Mouse (Mus musculus): ENCODE measurements at regions not wholly inside any gene's neighbourhood (a gene's known extent, or its start where the extent isn't known, plus 50 kb on each side); places are given as distances from the start of the nearest gene placed in this dataset.

DNA sequence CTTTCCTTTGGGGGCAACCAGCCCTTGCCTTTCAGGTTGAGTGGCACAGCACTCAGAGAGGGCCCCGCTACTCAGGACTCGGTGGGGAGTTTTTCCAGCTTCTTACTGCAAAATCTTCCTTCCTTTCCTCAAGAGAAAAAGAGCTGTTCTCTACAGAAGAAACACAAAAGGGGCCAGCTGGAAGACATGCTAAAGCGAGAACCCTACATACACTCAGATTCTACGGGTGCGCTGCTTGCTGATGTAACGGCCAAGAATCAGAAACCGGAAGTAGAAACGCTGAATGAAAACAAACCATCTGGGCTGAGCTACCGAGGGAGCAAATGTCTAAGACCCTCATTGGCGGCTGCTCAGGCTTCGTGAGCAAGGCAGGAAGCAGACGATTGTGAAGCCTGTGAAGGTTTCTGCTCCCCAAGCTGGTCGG, 203.3 kb upstream of the Klf3 start:
- ATAC-seq (replicated peaks; ENCODE audit: low FRiP score, poor library complexity, severe bottlenecking), result peak; percentile 76

DNA sequence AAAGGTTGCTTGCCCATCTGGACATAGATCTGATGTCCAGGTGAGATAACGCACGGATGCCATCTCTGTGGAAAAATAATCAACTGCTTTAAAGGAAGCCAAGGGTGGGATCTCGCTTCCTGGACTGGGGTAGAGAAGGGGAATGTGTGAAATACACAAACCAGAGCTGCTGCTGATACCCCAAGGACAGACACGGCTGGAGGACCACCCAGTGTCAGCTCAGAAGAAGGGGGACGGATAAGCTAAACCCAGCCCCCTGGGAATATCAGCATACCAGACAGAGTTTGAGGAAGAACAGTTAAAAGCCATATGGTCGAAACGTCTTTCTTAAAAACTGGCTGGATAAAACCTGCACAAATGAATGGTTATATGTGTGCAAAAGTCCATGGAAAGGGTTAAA, 202.8 kb upstream of the Klf3 start:
- no peak for ATAC-seq (replicated peaks; ENCODE audit: low FRiP score, poor library complexity, severe bottlenecking)

DNA sequence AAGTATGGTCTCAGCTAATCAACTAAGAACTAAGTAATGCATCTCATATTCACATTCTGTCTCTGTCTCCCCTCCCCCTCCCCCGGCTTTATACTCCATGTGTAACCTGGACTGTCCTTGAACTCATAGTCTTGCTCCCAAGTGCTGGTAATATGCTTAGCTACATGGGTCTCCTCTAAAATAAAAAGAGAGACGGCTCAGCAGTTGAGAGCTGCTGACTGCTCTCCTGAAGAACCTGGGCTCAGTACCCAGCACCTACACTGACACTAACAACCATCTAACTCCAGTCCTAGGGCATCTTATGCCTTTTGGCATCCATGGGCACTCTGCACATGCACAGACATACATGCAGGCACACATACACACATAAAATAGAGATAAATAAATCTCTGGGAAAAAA, 202.4 kb upstream of the Klf3 start:
- peak; percentile 33; the same call in 1 of the 2 replicates for ATAC-seq (replicated peaks; ENCODE audit: low FRiP score, poor library complexity, severe bottlenecking)

DNA sequence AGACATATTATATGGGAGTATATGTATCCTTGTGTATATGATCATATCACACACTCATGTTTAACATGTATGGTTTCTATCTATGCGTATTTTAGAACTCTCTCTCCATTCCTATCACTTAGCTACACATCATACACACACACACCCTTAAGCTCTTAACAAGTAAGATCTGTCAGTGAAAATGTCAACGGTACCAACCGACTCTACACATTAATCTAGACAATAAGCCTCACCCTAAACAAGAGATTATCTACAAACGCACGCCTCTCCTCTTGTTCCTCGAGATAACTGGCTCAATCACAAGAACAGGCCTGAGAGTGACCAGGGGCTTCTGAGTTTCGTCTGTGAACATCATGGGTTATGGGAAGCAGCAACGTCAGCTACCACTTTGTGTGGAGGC, 201.9 kb upstream of the Klf3 start:
- no peak for ATAC-seq (replicated peaks; ENCODE audit: low FRiP score, poor library complexity, severe bottlenecking)

DNA sequence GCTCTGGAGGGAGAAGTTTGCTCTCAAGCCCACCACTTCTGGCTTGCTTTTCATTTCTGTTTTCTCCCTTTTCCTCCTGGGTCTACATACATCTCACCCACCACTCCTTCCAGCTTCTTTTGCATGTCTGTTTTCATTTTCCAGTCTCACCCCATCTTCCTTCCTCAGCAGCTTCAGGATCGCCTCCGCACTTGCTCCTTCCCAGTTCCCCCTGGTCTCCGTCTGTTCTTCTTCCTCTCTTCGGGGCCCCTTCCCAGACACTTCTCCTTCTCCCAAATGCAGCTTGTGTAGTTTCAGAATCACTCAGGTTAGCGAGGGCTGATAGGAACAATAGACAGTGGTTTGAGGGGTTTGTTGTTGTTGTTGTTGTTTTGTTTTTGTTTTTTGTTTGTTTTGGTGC, 201.4 kb upstream of the Klf3 start:
- ATAC-seq (replicated peaks; ENCODE audit: low FRiP score, poor library complexity, severe bottlenecking), result no peak

DNA sequence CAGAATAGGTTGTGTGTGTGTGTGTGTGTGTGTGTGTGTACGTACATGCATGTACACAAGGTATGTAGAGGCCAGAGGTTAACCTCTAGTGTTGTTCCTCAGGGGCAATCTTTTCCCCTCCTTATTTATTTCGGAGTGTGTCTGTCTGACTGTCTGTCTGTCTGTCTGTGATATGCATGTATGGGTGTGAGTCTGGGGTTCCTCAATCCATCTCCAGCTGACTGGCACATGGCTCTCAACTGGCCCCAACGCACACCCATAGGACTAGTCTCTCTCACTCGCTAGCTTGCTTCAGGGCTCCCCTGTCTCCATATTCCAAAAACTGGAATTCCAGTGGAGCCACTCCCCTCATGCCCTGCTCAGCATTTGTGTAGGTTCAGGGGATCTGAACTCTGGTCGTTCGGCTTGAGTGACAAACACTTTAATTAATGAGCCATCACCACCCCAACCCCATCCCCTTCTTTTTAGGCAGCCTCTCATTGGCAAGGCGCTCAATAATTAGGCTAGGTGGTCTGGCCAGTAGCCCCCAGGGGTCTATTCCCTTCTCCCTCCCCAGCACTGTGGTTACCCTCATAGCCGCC, 200.7 kb upstream of the Klf3 start:
- no peak for ATAC-seq (replicated peaks; ENCODE audit: low FRiP score, poor library complexity, severe bottlenecking)

DNA sequence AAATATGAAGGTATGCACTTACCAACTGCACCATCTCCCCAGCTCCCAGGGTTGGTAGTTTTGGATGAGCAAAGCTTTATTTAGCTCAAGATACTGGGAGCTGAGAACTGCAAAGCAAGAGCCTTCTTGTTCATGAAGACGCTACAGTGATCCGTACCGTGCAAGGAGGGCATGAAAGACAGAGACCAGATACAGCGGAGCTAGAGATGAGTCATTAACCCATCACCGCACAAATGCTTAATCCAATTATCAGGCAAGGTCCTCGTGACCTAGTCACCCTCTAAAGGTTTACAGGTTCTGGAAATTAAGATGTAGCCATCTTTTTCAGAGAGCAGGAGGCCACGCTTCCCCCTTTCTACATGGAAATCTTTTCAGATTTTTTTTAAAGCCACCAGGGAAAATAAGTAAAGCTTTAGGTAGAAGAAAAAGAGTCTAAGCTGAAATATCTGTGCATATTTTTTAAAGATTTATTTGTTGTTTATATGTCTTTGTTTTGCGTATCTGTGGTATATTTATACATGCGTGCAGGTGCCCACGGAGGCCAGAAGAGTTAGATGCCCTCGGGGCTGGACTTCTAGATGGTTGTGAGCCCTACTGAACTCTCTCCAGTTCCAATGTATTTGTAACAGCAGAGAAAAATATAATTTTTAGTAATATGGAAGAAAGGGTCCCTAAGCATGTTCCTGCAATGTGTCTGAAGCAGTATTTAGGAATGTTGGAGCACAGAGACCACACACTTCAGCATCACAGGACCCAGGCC, 200.0 kb upstream of the Klf3 start:
- ATAC-seq (replicated peaks; ENCODE audit: low FRiP score, poor library complexity, severe bottlenecking), result no peak

DNA sequence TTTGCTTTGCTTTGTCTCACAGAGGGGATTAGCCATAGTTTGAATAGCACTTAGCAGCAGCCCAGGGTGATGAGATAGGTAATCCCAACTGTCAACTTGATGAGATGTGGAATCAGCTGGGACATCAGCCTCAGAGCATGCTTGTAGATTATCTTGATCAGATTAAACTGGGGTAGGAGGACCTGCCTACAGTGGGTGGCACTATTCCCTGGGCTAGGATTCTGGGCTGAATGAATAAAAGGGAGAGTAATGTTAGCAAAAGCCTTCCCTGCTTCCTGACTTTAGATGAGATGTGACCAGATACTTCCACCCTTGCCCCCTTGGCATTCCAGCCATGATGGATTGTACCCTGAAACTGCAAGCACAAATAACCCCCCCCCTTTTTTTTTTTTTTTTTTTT, 198.0 kb upstream of the Klf3 start:
- ATAC-seq (replicated peaks; ENCODE audit: low FRiP score, poor library complexity, severe bottlenecking), result no peak

DNA sequence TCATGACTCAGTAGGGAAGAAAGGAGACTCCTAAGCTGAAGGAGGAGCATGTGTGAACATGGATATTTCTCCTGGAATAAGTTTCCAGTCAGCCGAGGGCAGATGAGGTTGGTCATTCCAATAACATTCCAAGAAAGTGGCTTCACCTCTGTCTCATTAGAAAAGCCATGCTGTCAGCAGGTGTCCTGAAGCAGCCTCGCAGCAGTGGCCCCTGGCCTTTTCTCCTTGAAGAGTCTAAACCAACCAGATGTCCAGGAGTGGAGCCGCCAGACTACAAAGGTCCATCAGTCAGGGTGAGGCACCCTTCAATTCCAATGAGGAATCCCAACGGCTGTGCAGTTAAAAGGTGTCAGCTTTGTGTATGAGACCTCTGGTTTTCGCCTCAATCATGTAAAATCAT, 197.2 kb upstream of the Klf3 start:
- ATAC-seq (replicated peaks; ENCODE audit: low FRiP score, poor library complexity, severe bottlenecking), result no peak

DNA sequence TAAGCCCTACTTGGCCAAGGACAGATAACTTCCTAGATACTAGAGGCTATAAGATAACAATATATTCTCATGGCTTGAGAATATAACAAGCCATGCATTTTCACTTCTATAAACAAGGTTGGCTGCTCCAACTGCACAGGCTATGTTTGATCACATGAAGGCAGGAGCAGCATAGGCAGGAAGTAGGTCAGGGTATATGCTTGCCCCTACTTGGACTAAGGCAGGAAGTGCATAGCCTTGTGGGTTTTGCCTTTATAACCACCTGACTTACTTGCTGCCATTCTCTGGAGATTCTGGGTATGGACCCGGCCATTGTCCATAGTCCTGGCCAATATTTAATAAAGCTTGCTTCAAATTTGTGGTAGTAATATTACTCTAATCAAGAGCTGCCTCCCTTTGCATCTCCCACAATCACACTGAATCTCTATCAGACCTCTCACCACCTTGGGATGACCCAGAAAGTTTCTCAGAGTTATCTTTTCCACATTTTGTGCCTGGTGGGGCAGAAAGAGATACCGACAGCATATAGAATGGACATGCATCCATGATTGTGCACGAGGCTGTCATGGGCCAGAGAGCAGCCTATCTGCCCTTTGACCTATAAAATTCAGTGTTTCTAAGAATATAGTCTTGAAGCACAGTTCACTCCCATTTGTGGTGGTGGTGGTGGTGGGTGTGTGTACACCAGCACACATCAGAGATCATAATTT, 193.7 kb upstream of the Klf3 start:
- ATAC-seq (replicated peaks; ENCODE audit: low FRiP score, poor library complexity, severe bottlenecking), result 0 out of 2 replicates have a peak, but pooled peaks have one; percentile 53

DNA sequence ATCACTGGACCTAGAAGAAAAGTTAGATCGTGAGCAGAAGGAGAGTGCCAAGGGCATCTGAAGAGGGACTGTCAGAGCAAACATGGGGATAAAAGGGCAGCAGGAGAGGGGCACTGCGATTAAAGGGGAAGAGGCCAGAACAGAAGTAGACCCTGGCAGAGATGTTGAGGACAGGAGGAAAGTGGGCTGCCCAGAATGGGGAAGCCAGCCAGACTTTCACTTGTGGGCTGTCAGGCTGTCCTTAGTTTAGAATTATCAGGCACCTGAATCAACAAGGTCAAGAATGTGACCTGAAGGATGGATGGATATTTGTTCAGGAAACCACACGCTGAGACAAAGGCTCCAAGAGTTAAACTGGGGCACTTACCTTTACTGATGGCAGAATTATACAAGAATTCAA, 193.0 kb upstream of the Klf3 start:
- no peak for ATAC-seq (replicated peaks; ENCODE audit: low FRiP score, poor library complexity, severe bottlenecking)

DNA sequence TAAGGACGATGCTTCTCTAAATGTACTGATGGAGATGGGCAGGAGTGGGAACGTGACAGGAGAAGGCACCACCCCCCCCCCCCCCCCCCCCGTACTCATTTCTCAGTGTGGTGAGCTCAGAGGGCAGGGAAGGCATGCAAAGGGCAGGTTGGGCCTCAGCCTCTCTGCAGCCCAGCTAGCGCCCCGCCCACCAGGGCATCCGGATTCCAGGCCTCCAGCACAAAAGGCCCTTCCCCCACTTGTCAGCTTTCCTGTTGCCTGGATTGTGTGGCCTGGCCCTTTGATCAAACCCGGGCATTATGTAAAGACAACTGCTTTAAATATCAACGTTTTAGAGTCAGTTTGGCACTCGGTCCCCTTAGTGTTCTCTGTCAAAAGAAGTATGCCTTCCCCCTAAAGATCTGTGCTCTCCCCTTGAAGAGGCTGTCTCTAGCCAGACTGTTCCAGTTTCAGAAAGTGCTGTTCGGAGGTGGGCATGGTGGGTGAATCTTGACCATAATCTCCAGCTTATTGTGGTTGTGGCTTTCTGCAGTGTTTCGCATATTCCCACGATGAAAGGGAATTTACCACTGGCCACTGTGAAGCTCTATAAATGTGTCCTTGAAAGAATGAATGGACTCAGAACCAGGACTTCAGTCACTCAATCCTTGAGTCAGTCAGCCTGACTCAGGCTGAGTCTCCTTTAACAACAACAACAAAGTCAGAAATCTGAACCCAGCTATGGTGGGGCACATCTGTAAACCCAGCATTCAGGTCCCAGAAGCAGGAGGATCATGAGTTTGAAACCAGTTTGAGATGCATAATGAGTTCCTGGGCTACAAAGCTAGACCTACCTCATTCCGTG, 192.4 kb upstream of the Klf3 start:
- peak; percentile 75 for ATAC-seq (replicated peaks; ENCODE audit: low FRiP score, poor library complexity, severe bottlenecking)

DNA sequence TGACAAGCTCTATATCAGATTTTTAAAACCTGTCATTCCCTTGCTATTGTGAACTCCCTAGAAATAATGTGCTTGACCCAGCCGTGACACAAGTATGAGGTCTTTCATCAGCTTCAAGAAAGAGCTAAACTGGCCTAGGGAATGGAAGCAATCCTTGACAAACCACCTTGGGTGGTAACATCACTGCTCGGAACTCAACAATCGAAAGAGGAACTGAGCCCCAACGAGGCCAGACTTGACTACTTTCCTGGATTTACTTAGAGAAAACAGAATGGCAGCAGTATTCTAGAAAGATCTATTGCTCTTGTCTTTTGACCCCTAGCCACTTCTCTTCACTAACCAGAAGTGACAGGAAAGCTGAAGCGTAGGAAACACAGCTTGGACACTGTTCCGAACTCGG, 191.2 kb upstream of the Klf3 start:
- no peak for ATAC-seq (replicated peaks; ENCODE audit: low FRiP score, poor library complexity, severe bottlenecking)

DNA sequence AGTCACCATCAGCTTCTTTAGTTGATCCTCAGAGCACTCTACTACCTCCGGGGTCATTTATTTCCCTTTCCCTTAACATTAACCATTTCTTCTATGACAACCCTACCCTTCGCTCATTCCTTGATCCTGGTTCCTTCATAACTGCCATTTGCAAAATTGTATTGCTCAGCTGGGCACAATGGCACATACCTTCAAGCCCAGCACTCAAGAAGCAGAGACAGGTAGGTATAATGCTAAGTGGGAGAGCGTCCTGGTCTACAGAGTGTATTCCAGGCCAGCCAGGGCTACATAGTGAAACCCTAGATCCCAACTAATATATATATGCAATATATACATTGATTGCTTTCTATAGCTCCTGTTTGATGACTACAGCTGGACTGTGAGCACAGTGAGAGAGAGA, 189.5 kb upstream of the Klf3 start:
- no peak for ATAC-seq (replicated peaks; ENCODE audit: low FRiP score, poor library complexity, severe bottlenecking)

DNA sequence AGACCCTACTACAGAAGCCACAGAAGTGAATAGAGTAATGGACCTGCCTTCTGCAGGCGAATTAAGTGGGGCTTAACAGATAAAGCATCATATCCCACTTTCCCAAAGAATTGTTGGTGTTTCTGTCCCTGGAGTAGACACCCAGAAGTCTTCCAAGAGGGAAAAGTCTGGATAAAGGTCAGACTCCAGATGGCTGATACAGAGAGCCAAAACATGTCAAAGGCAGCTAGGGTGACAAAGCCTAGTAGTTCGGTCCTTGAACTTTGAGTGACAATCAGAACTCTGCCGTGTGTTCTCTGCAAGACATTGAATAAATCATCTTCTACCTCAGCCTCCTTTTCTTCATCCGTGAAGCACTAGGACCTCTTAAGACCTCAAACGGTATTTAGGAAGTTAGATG, 185.1 kb upstream of the Klf3 start:
- ATAC-seq (replicated peaks; ENCODE audit: low FRiP score, poor library complexity, severe bottlenecking), result no peak

DNA sequence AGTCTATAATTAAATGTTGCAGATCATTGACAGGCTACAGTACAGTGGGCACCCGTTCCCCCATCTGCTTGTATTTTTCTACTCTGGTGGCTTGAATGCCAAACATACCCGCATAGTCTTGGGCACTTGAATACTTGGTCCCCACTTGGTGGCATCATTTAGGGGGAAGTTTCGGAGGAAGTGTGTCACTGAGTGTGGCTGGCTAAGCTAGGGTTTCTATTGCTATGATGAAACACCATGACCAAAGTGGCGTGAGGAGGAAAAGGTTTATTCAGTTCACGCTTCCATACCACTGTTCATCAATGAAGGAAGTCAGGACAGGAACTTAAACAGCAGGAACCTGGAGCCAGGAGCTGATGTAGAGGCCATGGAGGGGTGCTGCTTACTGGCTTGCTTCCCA, 183.4 kb upstream of the Klf3 start:
- ATAC-seq (replicated peaks; ENCODE audit: low FRiP score, poor library complexity, severe bottlenecking), result no peak

DNA sequence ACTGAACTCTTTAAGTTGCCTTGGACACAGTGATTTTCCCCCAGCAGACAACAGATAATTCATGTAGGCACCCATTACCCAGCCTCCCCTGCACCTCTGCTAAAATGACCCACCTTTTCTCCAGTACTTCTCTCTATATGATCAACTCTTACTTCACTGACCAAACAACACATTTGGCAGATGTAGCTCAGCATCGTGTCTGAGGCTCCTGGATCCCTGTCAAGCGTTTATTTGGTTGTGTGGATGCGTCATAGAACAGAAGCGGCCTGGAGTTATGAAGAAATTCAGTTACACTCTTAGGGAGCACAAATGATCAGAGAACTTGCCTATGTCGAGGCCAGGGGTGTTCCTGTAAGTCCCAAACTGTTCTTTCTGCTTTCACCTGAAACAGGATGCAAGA, 182.5 kb upstream of the Klf3 start:
- ATAC-seq (replicated peaks; ENCODE audit: low FRiP score, poor library complexity, severe bottlenecking), result no peak

DNA sequence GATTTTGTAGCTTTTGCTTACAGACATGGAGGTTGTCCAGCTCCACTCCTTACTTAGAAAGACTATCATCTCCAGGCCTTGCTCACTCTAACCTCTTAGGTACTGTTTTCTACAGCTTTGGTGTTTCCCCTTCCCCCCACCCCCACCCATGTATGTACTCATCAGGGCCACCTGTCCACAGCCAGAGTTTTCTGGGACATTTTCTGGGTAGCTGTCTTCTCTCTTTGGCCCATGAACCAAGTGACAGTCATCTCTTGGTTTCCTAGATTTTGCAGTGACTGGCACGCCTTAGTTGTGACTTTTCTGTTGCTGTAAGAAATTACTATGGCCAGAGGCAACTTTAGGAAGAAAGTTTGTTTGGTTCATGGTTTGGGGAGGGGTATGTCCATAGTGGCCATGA, 181.8 kb upstream of the Klf3 start:
- ATAC-seq (replicated peaks; ENCODE audit: low FRiP score, poor library complexity, severe bottlenecking), result no peak

DNA sequence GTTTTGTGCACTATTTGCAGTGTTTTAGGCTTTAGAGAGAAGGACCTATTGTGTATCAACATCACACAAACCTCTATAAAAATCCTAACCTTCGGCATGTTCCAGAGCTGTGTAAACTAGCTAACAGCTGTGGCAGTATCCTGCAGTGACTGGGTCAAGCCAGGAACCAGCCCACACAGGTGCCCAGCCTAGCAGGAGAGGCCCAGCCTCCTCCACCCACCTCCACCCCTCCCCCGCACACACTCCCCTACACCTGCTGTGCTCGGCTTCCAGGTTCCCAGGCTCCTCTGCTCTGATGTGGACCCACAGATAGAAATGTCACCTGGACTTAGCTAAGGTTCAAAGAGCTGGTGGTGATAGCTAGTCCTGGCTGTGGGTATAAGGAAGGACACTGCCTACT, 179.5 kb upstream of the Klf3 start:
- ATAC-seq (replicated peaks; ENCODE audit: low FRiP score, poor library complexity, severe bottlenecking), result no peak

DNA sequence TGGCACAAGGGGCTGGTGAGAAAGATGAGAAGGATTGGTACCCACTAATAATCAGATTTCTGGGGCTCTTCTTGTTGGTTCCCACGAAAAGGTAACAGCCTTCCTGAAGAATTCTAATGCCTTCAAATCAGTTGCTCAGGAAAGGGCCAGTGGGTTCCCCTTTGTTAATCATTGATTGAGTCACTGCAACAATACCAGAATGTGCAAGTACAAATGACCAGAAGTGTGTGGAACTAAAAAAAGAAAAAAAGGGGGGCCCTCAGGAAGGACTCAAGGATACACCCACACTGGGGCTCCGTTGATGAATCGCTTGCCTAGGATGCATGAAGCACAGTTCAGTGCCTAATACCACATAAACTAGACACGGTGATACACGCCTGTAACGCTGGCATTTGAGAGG, 179.0 kb upstream of the Klf3 start:
- ATAC-seq (replicated peaks; ENCODE audit: low FRiP score, poor library complexity, severe bottlenecking), result no peak

All from erythroblast, adult 5-6 weeks (primary cell).